Mouse (Mus musculus) midbrain, embryonic 14.5 days (tissue): ENCODE data around the gene Gpn3. TPM values are rescaled to one million over a fixed set of nuclear protein-coding genes. Genes with fewer than 3 reads are reported as not detected.

Experiments used
- ATAC-seq: fragments of 200-750 bp; cut with Nextera tagmentation; 2 replicates; pipeline ENCODE4 v1.8.0; 2017; ENCODE audit warnings: moderate number of reproducible peaks, moderate library complexity; ENCODE audit not compliant: low FRiP score, low TSS enrichment
- DNase-seq: peaks from one replicate; pipeline ENCODE4 v3.0.0-alpha.2; 2015
- H3K27ac ChIP-seq: fragments of 300-500 bp; sonication (generic); replicated peaks from 2 replicates; pipeline ENCODE4 v1.5.1; 2014; ENCODE audit warnings: mild to moderate bottlenecking, low read depth, low read length, moderate library complexity
- H3K27me3 ChIP-seq: fragments of 300-500 bp; sonication (generic); 2 replicates; pipeline ENCODE4 v1.6.1; 2014; ENCODE audit warnings: low read length, control low read depth, mixed read lengths; ENCODE audit not compliant: control insufficient read depth, insufficient read depth
- H3K36me3 ChIP-seq: fragments of 300-500 bp; sonication (generic); 2 replicates; pipeline ENCODE4 v1.6.1; 2014; ENCODE audit warnings: low read length, control low read depth; ENCODE audit not compliant: control insufficient read depth, insufficient read depth
- H3K4me1 ChIP-seq: fragments of 300-500 bp; sonication (generic); 2 replicates; pipeline ENCODE4 v1.6.1; 2014; ENCODE audit warnings: mild to moderate bottlenecking, antibody characterized with exemption, low read length, control low read depth; ENCODE audit not compliant: control insufficient read depth, insufficient read depth
- H3K4me2 ChIP-seq: fragments of 300-500 bp; sonication (generic); 2 replicates; pipeline ENCODE4 v1.6.1; 2014; ENCODE audit warnings: mild to moderate bottlenecking, low read length, moderate library complexity
- H3K4me3 ChIP-seq: fragments of 300-500 bp; sonication (generic); replicated peaks from 2 replicates; pipeline ENCODE4 v1.5.1; 2014; ENCODE audit warnings: low read depth, low read length
- H3K9ac ChIP-seq: fragments of 300-500 bp; sonication (generic); replicated peaks from 2 replicates; pipeline ENCODE4 v1.6.1; 2014; ENCODE audit warnings: mild to moderate bottlenecking, low read length, moderate library complexity
- H3K9me3 ChIP-seq: fragments of 300-500 bp; sonication (generic); 2 replicates; pipeline ENCODE4 v1.6.1; 2016; ENCODE audit warnings: low read length, control low read depth, mixed read lengths; ENCODE audit not compliant: control insufficient read depth
- WGBS: fragments of 180-500 bp; shearing (Covaris S2); extraction: QIAGEN DNeasy Blood & Tissue Kit; methylation state at CpG from one replicate; pipeline ENCODE4 v1.1.7; 2014; 5-methylcytosine and 5-hydroxymethylcytosine counted together
- polyA plus RNA-seq: library from polyadenylated mRNA; unstranded; fragments of >200 nt; fragmentation: Nextera tagmentation; extraction: Ambion mirVana; gene quantifications from 2 replicates; pipeline ENCODE4 v1.2.1, GENCODE M21; 2014

The Gpn3 gene
- polyA plus RNA-seq, 1 experiment from 2014 or later: 43.9 TPM

DNA sequence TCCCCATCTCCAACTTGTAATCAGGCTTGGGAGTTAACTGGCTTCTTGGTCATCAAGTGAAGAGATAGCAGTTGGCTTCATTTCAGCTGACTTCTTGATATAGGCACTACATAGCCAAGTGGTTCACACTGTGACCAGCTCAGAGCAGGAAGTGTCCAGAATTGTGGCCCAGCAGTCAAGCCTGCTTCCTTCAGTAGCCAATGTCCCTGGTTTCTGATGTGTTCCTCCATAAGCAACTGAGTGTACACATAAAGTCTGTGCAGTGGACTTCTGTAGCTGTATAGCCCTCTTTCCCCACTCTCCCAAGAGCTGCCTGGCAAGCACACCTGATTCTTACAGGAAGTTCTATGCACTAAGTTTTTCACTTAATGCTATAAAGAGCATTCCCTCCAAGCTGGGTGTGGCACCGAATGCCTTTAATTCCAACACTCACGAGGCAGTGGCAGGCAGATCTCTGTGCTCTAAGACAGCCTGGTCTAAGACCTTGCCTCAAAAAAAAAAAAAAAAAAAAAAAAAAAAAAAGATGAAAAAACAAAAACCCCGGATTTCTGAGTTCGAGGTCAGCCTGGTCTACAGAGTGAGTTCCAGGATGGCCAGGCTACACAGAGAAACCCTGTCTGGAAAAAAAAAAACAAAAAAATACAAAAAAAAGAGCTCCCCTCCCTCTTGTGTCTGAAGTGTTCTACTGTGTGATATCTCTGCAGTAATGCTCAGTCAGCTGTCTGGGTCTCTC, 5.6 kb downstream of the Gpn3 start:
- Histone ChIP-seq H3K9me3 (no peaks in the 10 kb centered on the region), H3K4me1 (peaks cover 4% of the 10 kb centered on the region), H3K4me2 (no peak overlapping the region), H3K9ac (no peak overlapping the region), H3K27me3 (no peaks in the 10 kb centered on the region), H3K27ac (no peak overlapping the region), H3K4me3 (no peak overlapping the region), H3K36me3 (peaks cover 52% of the 10 kb centered on the region)
- ATAC-seq: no peak
- DNase-seq: no peak
- WGBS: 91% methylated on average over 4 of the region's 4 CpGs

GRCm38 (mm10) chr5:122378171-122378570, 6.5 kb downstream of the Gpn3 start:
- H3K9me3 ChIP-seq: no peaks in the 10 kb centered on the region
- DNase-seq (no peak), ATAC-seq (no peak)
- peaks cover 59% of the 10 kb centered on the region for H3K36me3 ChIP-seq
- 94% methylated on average over 12 of the region's 12 CpGs for WGBS
- H3K27me3 ChIP-seq: no peaks in the 10 kb centered on the region
- H3K9ac ChIP-seq: no peak overlapping the region
- no peak overlapping the region for H3K4me3 ChIP-seq
- no peak overlapping the region for H3K4me2 ChIP-seq
- H3K27ac ChIP-seq: no peak overlapping the region
- no peaks in the 10 kb centered on the region; the same call in 1 of the 2 replicates for H3K4me1 ChIP-seq

GRCm38 (mm10) chr5:122379374-122380155, 7.9 kb downstream of the Gpn3 start:
- H3K9me3 ChIP-seq: no peaks in the 10 kb centered on the region
- 56% methylated on average over 11 of the region's 11 CpGs for WGBS
- no peak overlapping the region for H3K27ac ChIP-seq
- no peak overlapping the region for H3K4me3 ChIP-seq
- no peak overlapping the region for H3K9ac ChIP-seq
- DNase-seq: peak; percentile 86
- no peaks in the 10 kb centered on the region for H3K4me1 ChIP-seq
- peaks cover 53% of the 10 kb centered on the region for H3K36me3 ChIP-seq
- ATAC-seq: no peak
- no peak overlapping the region for H3K4me2 ChIP-seq
- no peaks in the 10 kb centered on the region for H3K27me3 ChIP-seq

DNA sequence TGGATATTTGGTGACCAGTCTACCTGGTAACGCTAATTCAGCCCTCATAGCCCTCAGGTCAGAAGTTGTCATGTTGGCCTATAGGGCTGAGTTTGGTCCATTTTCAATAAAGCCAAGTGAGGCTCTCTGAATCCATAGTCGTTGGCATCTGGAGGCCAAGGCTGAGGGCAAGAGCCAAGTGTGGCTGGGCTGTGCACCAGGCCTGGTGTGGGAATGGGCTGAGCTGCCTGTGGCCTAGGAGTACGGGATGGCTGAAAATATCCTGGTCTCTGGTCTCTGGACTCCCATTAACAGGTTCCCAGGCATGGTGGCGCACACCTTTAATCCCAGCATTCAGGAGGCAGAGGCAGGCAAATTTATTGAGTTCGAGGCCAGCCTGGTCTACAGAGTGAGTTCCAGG, 18.3 kb downstream of the Gpn3 start:
- no peak for DNase-seq

GRCm38 (mm10) chr5:122390671-122391070, 19.0 kb downstream of the Gpn3 start:
- Histone ChIP-seq H3K4me3 (no peak overlapping the region), H3K27ac (no peak overlapping the region), H3K4me1 (peaks cover 6% of the 10 kb centered on the region; the same call in 1 of the 2 replicates), H3K9ac (no peak overlapping the region), H3K9me3 (no peaks in the 10 kb centered on the region), H3K27me3 (no peaks in the 10 kb centered on the region), H3K36me3 (no peaks in the 10 kb centered on the region), H3K4me2 (no peak overlapping the region)
- DNase-seq: no peak
- ATAC-seq: no peak

More for the DNA sequence above, 18.3 kb downstream of the Gpn3 start:
- ATAC-seq: no peak
- H3K27me3 ChIP-seq: no peaks in the 10 kb centered on the region
- no peaks in the 10 kb centered on the region for H3K36me3 ChIP-seq
- H3K4me2 ChIP-seq: no peak overlapping the region
- H3K9me3 ChIP-seq: no peaks in the 10 kb centered on the region
- no peak overlapping the region for H3K4me3 ChIP-seq
- H3K4me1 ChIP-seq: peaks cover 6% of the 10 kb centered on the region; the same call in 1 of the 2 replicates
- WGBS: 91% methylated on average over 5 of the region's 5 CpGs
- no peak overlapping the region for H3K9ac ChIP-seq
- no peak overlapping the region for H3K27ac ChIP-seq

DNA sequence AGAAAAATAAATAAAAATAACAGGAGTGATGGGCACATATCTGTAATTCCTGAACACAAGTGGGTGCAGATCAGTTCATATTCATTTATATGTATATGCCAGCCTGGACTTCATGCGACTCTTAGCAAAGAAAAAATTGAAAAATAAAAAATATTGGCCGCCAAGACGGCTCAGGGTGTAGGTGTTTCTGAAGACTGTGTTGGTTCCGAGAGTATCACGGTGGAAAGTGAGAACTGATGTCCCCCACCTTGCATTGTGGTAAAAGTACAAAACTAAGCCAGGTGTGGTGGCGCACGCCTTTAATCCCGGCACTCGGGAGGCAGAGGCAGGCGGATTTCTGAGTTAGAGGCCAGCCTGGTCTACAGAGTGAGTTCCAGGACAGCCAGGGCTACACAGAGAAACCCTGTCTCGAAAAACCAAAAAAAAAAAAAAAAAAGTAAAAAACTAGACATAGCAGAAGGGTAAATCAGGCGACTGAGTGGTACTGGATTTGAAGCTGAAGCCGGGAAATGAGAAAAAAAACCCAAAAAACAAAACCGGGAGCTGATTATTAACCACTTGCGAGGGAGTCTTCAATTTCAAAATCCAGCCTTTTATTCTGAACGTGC, 19.6 kb downstream of the Gpn3 start:
- no peaks in the 10 kb centered on the region for H3K27me3 ChIP-seq
- 53% methylated on average over 15 of the region's 16 CpGs for WGBS
- DNase-seq (no peak), ATAC-seq (no peak)
- peak overlapping the region; percentile 82; the same call in 1 of the 2 replicates for H3K9ac ChIP-seq
- 0 out of 2 replicates have a peak overlapping the region, but pooled peaks have one; percentile 32 for H3K27ac ChIP-seq
- H3K36me3 ChIP-seq: no peaks in the 10 kb centered on the region
- no peaks in the 10 kb centered on the region for H3K9me3 ChIP-seq
- H3K4me1 ChIP-seq: peaks cover 6% of the 10 kb centered on the region; the same call in 1 of the 2 replicates
- H3K4me2 ChIP-seq: peak overlapping the region; percentile 77
- H3K4me3 ChIP-seq: peak overlapping the region; percentile 88

DNA sequence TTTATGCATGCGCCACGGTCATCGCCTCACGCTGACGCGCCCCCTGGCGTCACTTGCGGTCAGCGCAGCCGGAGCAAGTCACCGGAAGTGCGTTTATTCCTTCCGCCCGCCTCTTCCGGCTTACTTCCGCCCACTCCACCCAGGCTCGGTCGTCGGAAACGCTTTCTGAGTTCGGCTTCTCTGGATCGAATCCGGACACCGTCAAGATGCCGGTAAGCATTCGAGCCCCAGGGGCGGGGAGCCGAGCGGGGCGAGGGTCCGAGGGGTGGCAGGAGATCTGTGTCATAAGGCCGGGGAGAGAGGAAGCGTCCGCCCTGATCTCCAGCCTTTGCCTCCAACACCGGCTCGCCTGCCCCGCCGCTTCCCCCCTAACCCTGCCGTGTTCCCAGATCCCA, 20.1 kb downstream of the Gpn3 start, which contains the start of gene Arpc3:
Gene Arpc3, plus strand, starts transcription at position 93 of the 395 bp plus-strand sequence.
- no peaks in the 10 kb centered on the region for H3K27me3 ChIP-seq
- peak within 1 kb of the TSS; percentile 60; the same call in 1 of the 2 replicates for H3K27ac ChIP-seq

GRCm38 (mm10) chr5:122392227-122393004, 20.7 kb downstream of the Gpn3 start:
- Histone ChIP-seq H3K36me3 (peaks cover 10% of the 10 kb centered on the region), H3K9ac (peak overlapping the region; percentile 82)
- peak; percentile 15 for DNase-seq

More for the DNA sequence above, 20.1 kb downstream of the Gpn3 start, which contains the start of gene Arpc3:
- Histone ChIP-seq H3K9me3 (no peaks in the 10 kb centered on the region), H3K36me3 (peaks cover 4% of the 10 kb centered on the region), H3K9ac (peak within 1 kb of the TSS; percentile 82), H3K4me1 (peaks cover 6% of the 10 kb centered on the region; the same call in 1 of the 2 replicates), H3K4me3 (peak within 1 kb of the TSS; percentile 88), H3K4me2 (peak within 1 kb of the TSS; percentile 77)
- DNase-seq (peak; percentile 97), ATAC-seq (peak; percentile 82)
- under 1% methylated on average over 39 of the region's 39 CpGs for WGBS

More at GRCm38 (mm10) chr5:122392227-122393004, 20.7 kb downstream of the Gpn3 start:
- Histone ChIP-seq H3K9me3 (no peaks in the 10 kb centered on the region), H3K4me2 (peak overlapping the region; percentile 77), H3K27ac (peak overlapping the region; percentile 60; the same call in 1 of the 2 replicates), H3K27me3 (no peaks in the 10 kb centered on the region), H3K4me1 (peaks cover 6% of the 10 kb centered on the region; the same call in 1 of the 2 replicates), H3K4me3 (peak overlapping the region; percentile 88)
- no peak; the same call in 1 of the 2 replicates for ATAC-seq
- WGBS: 17% methylated on average over 19 of the region's 19 CpGs
